Mouse (Mus musculus) CD4-positive, CD25-positive, alpha-beta regulatory T cell, adult 9 weeks (primary cell): Measurements from ENCODE around the gene AW549877. TPM values are rescaled to one million over a fixed set of nuclear protein-coding genes. Genes with fewer than 3 reads are reported as not detected.

Experiments used
- polyA plus RNA-seq: library from polyadenylated mRNA; unstranded; fragments of 100-300 nt; shearing (Covaris generic); gene quantifications from one replicate; pipeline ENCODE4 v1.2.1, GENCODE M21; 2017

AW549877 gene
- 55.3 TPM for polyA plus RNA-seq

DNA sequence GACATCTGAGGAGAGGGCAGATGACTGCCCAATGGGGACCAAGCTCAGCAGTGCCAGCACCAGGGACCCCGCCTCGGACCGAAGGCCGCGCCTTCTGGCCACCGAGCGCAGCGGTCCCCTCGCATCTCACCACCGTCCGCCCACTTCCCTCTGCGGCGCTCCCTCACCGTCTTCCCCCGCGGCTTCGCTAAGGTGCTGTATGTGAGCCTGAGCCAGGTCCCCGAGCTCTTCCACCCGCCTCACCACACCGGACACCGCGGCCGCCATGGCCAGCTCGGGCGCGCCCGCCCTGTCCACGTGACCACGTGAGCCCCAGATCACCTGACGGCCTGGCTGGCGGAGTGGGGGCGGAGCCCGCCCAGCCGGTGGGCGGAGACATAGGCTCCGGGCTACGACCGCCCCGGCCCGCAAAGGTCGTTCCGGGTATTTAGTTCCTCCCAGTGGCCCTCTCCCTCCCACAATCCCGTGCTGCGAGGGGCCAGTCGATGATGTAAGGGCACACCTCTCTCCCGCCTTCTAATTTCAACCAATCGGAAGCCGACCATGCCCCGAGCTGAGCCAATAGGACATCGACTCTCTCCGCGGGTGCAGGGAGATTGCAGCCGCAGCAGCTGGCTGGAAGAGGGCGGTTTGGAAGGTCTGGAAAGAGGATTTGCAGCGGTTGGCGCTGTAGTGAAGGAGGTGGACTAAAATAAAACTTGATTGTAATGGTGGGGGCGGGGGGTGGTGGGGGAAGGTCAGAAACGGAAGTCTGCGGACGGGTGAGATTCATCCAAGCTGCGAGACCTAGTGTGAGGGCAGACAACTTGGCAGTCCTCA, at the start of gene AW549877:
Gene AW549877 (minus strand): TSS at position 297 of the 819 bp plus-strand sequence.

DNA sequence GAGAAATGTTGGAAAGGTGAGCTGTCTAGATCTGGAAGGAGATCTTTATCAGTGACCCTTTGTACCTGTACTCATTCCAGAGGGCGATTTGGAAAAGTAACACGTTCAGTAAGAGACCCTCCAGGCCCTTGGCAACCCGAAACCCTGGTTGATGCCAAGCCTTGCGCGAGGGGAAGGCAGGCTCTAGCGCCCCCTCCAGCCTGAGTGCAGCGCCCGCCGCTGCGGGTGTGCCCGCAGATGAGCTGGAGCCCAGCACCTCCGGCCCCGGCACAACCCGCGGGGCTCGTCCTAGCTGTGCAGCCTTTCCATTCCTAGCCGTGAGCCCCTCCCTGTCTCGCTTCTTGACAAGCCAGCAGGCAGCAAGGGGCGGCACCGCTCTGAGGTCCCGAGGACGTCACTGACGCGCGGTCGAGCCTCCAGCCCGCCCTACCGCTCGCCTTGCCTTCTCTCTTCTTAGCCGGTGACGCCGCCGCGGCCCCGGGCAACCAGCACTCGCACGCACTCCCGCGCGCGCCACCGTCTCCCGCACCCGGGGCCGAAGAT, 30.8 kb upstream of the AW549877 start, which contains the start of gene Oxct1:
Gene Oxct1 (plus strand): TSS at position 153 of the 543 bp plus-strand sequence.

DNA sequence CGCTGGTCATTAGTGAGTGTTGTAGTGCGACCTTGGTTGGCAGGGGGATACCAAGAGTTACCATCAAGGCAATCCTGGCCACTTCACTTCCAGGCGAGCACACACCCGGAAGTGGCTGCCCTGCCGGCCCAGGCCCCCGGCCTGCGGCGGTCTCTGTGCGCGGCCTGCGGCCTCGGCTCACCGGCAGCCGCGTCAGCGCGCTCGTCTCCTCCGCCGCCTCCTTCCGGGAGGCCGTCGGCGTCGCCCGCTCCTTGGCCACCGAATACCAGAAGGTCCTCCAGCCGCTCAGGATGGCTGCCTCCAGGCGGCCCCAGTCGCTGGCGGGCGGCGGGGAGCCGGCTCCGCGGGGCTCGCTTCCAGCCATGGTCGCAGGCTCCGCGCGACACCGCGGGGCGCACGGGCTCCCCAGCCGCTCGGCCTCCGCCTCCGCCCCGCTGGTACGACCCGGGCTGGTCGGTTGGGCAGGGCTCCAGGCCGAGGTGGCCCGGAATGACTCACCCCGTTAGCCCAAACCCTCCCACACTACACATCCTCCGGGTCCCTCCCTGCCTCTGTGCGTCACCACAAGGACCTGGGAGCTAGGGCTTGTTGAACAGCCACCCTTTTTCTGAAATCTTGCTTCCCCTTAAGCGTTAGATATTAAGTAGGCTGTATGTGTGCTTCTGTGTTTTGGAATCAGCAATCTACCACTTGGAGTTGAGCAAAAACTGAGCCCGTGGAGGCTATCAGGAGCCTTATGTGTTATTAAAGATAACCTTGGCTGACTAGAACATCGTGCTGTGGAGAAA, 16.3 kb downstream of the AW549877 start, which contains the start of gene Fbxo4:
Gene Fbxo4 (minus strand): TSS at position 513 of the 788 bp plus-strand sequence.

Other genes with a start within 250 kb of the AW549877 start
- 4.2 TPM for gene Fbxo4, start 16.2 kb downstream of the AW549877 start, polyA plus RNA-seq
- 47.9 TPM for gene Oxct1, start 30.6 kb upstream of the AW549877 start, polyA plus RNA-seq